Mouse (Mus musculus) bone marrow macrophage, adult 2 months (primary cell): ENCODE data around the gene Trp53tg5.

Source experiments
- CTCF ChIP-seq: IDR thresholded peaks from 2 replicates; pipeline ENCODE4 v1.5.1; 2012; ENCODE audit warnings: low read depth, mild to moderate bottlenecking, low read length, moderate library complexity
- POLR2A ChIP-seq: IDR thresholded peaks from 2 replicates; pipeline ENCODE4 v1.6.1; 2012; ENCODE audit warnings: mild to moderate bottlenecking, low read depth, low read length, borderline replicate concordance

DNA sequence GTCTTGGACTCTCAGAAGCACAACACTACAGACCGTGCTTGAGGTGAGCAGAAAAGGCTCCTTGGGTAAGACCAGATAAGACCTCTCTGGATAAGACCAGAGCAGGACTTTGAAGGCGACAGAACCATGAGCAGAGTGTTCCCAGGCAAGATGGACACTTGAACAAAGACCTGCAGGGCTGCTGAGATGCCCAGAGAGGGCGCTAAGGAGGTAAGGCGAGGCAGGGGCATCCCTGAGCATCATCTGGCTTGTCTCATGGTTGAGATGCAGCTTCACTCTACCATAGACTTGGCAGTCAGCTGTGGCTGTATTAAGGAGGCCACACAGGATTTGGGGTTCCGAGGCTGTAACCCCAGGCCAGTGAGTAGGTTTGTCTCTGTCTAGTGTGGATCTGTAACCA, 25.8 kb upstream of the Trp53tg5 start:
- TF ChIP-seq POLR2A (no peak), CTCF (no peak)
